Mouse (Mus musculus) T-helper 1 cell (primary cell): Measurements from ENCODE around the gene Atf4.

ENCODE experiments used
- in situ Hi-C: fragments of 300-600 bp; cut with MboI, MseI; formaldehyde crosslinking; loops from one replicate; pipeline ENCODE4 v1.15.1; 2025; ENCODE audit warnings: high pct_unique_total_duplicates

Gene Atf4

DNA sequence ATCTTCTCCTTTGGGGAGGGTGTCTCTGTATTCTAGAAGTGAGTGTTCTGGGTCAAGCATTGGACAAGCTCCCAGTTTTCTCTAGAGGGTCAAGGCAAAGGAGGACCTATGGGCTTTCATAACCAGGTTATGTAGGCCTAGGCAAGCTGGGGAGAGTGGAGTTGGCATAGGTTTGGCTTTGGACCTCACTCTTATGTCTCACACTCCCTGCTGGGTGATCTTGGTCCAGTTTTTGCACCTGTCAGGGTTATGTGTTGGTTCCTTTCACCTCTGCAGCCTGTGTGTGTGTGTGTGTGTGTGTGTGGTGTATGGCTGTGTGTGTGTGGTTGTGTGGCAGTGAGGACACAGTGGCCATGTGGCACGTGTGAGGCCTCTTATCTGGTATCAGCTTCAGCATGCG, 24.1 kb downstream of the Atf4 start:
- in situ Hi-C loops = no loop called here

DNA sequence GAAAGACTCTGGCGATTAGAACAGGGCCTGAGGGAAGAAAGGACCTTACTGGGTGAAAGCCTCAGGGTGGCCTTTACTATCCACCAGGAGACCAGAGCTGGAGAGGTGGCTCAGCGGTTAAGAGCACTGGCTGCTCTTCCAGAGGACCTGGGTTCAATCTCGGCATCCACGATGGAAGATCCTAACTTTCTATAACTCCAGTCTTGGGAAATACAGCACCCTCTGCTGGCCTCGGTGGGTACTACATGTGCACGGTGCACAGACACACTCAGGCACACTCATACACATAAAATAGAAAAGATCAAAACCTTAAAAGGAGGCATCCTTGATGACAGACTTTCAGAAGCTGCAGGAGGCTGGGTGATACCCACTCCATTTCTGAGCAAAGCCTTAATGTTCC, 25.7 kb downstream of the Atf4 start:
- in situ Hi-C loops = loop anchor here (5.0 kb wide), 1 partner anchor 417 kb away; no protein-coding TSS in a partner anchor

DNA sequence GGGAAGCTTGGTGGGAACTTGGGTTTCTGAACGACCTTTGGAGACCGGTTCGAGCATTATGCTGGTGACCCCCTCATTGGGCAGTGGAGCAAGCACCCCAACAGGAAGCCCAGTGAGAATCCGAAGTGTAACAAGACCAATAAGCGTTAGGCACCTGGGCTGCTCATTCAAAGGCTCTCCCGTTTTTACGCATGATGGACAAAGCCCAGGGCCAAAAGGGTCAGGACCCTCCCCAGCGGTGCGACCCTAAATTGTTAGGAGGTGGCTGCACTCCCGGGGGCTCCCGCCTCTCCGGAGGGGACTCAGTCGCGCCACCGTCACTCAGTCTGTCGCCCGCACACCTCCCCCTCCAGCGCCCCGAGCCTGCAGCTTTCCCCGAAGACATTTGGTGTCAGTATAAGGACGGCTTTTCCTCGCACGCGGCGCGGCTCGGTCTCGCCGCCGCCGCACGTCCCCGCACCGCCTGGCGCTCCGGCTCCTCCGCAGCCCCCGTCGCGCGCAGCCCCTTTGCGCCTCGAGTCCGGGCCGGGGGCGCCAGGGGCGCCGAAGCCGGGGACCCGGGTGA, 31.9 kb downstream of the Atf4 start, which contains the start of gene Cacna1i:
Gene Cacna1i (plus strand): TSS at position 388 of the 565 bp plus-strand sequence.
- in situ Hi-C loops = no loop called here

DNA sequence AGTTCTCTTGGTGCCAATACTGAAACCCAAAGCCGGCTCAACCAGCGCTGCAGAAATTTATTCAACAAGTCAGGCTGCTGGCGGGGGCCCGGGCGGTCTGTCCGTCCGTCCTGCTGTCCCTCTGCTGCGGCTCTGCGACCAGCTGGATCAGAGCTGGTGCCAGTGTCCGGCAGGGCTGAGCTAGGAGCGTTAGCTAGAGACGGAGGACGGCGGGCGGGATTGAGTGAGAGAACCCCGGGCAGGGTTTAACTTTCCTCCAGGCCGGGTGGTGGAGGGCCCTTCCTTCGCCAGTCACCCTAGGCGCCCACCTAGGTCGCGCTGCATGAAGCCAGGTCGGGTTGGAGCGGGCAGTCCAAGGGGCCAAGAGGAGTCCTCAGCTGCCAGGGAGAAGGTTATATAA, 33.1 kb downstream of the Atf4 start:
- in situ Hi-C loops = no loop called here

DNA sequence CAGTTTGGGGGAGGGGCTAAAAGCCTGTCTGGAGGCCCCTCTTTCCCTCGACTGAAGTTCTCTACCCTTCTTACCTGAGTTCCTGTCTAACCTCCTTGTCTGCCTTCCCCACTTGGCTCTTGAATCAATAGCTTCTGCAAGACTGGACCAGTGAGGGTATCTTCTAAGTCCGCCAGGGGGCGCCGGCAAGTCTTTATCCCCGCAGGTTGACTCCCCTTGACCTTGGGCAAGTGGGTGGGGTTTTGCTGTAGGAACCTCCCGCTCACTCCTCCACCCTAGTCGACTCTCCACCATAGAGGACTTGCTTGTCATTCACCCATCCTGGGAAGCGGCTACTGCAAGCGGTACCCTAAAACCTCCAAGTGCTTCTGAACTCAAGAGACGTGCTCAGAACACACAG, 34.5 kb downstream of the Atf4 start:
- in situ Hi-C loops = no loop called here

DNA sequence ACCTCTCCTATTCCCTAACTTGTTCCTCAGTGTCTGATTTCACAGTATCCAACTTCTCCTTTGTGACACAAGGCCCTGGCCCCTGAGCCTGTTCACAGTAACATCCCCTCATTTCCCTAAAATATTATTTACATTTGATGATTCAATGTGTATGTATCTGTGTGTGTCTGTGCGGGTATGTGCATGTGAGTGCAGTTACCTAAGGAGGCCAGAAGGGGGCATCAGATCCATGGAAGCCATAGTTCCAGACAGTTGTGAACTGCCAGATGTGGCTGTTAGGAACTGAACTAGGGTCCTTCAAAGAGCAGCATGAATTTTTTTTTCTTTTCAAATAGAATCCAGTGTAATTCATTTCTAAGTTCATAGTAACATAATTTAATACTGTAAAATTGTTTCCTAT, 42.2 kb downstream of the Atf4 start:
- in situ Hi-C loops = no loop called here

DNA sequence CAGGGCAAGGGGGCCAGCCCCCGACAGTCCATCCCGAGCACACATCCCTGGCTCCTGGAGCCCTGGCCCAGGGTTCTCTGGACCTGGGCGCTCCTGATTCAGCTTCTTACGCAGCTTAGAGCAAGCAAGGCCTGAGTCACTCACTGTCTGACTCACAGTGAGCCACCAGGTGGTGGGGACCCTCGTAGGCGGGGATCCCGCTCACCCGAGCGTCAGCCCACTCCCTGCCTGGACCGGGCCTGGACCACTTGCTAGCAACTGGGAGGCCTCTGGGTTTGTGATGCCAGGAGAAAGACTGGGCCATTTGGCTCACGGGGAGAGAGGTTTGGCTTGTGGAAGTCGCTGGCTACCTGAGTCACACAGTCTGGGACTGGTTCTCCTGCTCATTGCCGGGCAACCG, 48.8 kb downstream of the Atf4 start:
- in situ Hi-C loops = no loop called here

DNA sequence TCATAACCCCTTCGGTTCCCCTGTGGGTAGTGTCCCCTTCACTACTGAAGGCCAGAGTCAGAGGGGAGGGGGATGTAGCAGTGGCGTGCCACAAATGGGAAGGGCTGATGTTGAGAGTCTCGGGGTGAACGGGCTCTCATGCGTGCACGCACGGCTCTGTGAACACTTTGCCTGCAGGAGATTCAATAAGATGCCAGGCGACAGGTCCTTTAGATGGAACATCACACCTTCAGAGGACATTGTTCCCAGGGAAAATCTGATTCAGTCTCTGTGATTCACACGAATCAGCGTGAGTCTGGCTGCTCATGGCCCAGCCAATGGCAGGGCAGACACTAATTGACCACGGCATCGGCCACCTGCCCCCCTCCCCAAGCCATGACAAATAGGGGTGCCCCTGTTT, 49.2 kb downstream of the Atf4 start:
- in situ Hi-C loops = no loop called here

DNA sequence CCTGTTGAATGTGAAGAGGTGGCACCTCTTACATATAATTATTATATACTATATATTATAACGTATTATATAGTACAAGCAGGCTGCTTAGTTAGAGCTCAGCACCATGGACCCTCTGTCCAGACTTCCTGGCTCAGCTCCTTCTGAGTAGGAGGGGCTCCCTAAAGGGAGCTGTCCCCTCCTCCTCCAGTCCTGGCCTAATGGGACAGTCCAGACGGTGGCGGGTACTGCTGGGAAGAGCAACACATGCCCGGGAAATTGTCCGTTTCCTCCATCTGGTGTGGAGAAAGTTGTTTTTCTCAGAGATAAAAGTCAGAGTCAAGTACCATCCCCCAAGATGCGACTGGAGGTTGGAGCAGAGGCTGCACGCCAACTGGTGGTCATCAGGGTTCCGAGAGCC, 51.2 kb downstream of the Atf4 start:
- in situ Hi-C loops = no loop called here
